Mouse (Mus musculus) neural tube, embryonic 11.5 days (tissue): ENCODE measurements around the gene Sik1. TPM values are rescaled to one million over a fixed set of nuclear protein-coding genes. Genes with fewer than 3 reads are reported as not detected.

Experiments
- ATAC-seq: fragments of 200-750 bp; cut with Nextera tagmentation; 2 replicates; pipeline ENCODE4 v1.8.0; 2017; ENCODE audit warnings: moderate number of reproducible peaks, mild to moderate bottlenecking, moderate TSS enrichment, moderate library complexity; ENCODE audit not compliant: insufficient read depth, low FRiP score, low TSS enrichment
- DNase-seq: peaks from one replicate; pipeline ENCODE4 v3.0.0-alpha.2; 2015; ENCODE audit warnings: low spot score
- H3K27ac ChIP-seq: fragments of 300-500 bp; sonication (generic); 2 replicates; pipeline ENCODE4 v1.5.1; 2014; ENCODE audit warnings: low read depth, mild to moderate bottlenecking, low read length
- H3K27me3 ChIP-seq: fragments of 300-500 bp; sonication (generic); 2 replicates; pipeline ENCODE4 v1.6.1; 2014; ENCODE audit warnings: mild to moderate bottlenecking, low read length, mixed read lengths; ENCODE audit not compliant: control insufficient read depth, insufficient read depth
- H3K36me3 ChIP-seq: fragments of 300-500 bp; sonication (generic); 2 replicates; pipeline ENCODE4 v1.6.1; 2014; ENCODE audit warnings: mild to moderate bottlenecking, low read length, moderate library complexity, mixed read lengths; ENCODE audit not compliant: control insufficient read depth, insufficient read depth
- H3K4me1 ChIP-seq: fragments of 300-500 bp; sonication (generic); 2 replicates; pipeline ENCODE4 v1.6.1; 2014; ENCODE audit warnings: low read length, mixed read lengths; ENCODE audit not compliant: control insufficient read depth, insufficient read depth
- H3K4me2 ChIP-seq: fragments of 300-500 bp; sonication (generic); 2 replicates; pipeline ENCODE4 v1.6.1; 2014; ENCODE audit warnings: low read depth, mild to moderate bottlenecking, moderate library complexity
- H3K4me3 ChIP-seq: fragments of 300-500 bp; sonication (generic); 2 replicates; pipeline ENCODE4 v1.5.1; 2014; ENCODE audit warnings: low read depth, low read length
- H3K9ac ChIP-seq: fragments of 300-500 bp; sonication (generic); 2 replicates; pipeline ENCODE4 v1.6.1; 2014; ENCODE audit warnings: mild to moderate bottlenecking, low read length
- H3K9me3 ChIP-seq: fragments of 300-500 bp; sonication (generic); 2 replicates; pipeline ENCODE4 v1.6.1; 2016; ENCODE audit warnings: low read length; ENCODE audit not compliant: control insufficient read depth
- WGBS: fragments of 180-500 bp; shearing (Covaris S2); extraction: QIAGEN DNeasy Blood & Tissue Kit; methylation state at CpG from one replicate; pipeline ENCODE4 v1.1.7; 2014; 5-methylcytosine and 5-hydroxymethylcytosine counted together
- polyA plus RNA-seq: library from polyadenylated mRNA; unstranded; fragments of >200 nt; fragmentation: Nextera tagmentation; extraction: Ambion mirVana; gene quantifications from 2 replicates; pipeline ENCODE4 v1.2.1, GENCODE M21; 2014

Sik1 gene
- polyA plus RNA-seq, 1 experiment from 2014 or later, result 18.3 TPM

- Histone ChIP-seq H3K9ac (no peak overlapping the region), H3K4me1 (peaks cover 4% of the 10 kb centered on the region; the same call in 1 of the 2 replicates), H3K27me3 (no peaks in the 10 kb centered on the region), H3K4me2 (no peak overlapping the region), H3K9me3 (no peaks in the 10 kb centered on the region), H3K36me3 (no peaks in the 10 kb centered on the region), H3K4me3 (no peak overlapping the region), H3K27ac (no peak overlapping the region)
- 87% methylated on average over 10 of the region's 10 CpGs for WGBS
- ATAC-seq (no peak), DNase-seq (no peak)
These were observed 23.8 kb upstream of the Sik1 start for GRCm38 (mm10) chr17:31879406-31879805.

DNA sequence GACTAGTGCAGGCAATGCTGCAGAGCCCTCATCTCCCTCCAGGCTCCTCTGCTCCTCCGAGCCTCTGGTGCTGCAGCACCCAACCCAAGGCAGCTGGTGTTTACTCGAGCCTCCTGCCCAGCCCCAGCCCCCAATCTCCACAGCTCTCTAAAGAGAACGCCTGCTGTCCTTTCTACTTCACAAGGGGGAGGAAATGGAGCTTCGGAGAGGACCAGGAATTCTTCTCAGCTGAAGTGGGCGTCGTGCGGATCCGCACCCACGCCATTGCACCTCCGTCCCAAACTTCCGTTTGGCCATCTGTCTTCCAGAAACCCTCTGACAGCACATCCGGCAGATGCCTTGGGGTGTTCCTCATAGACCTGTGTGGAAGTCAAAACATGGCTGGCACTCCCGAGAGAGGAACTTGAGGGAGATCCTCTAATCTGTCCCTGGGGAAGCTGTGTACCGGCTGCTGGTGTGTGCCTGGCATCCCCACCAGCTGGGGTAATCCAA lies 22.1 kb upstream of the Sik1 start:
- H3K4me2 ChIP-seq, result no peak overlapping the region
- DNase-seq, result no peak
- H3K4me1 ChIP-seq, result peaks cover 4% of the 10 kb centered on the region; the same call in 1 of the 2 replicates
- 63% methylated on average over 14 of the region's 14 CpGs for WGBS
- H3K27me3 ChIP-seq, result no peaks in the 10 kb centered on the region
- no peak overlapping the region for H3K27ac ChIP-seq
- H3K9me3 ChIP-seq, result no peaks in the 10 kb centered on the region
- H3K9ac ChIP-seq, result no peak overlapping the region
- ATAC-seq, result no peak
- H3K4me3 ChIP-seq, result no peak overlapping the region
- H3K36me3 ChIP-seq, result no peaks in the 10 kb centered on the region

DNA sequence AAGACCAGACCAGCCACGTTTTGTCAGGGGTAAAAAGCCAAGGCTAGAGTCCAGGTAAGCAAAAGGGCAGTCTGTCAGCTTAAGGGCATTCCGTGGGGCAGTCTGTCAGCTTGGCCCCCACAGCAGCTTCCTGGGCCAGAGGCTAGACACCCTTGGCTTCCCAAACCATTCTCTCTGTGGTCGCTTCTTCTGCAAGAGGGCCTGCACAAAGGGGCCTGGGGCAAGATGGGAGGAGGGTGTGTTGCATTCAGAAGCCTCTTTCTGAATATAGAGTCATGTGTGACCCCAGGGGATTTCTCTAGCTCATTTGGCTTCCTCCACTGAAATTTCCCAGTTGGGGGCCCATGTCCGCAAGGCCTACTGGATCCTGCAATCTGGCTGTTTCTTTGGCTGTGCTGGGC lies 21.6 kb upstream of the Sik1 start:
- Histone ChIP-seq H3K9me3 (no peaks in the 10 kb centered on the region), H3K27ac (no peak overlapping the region)
- DNase-seq, result no peak

DNA sequence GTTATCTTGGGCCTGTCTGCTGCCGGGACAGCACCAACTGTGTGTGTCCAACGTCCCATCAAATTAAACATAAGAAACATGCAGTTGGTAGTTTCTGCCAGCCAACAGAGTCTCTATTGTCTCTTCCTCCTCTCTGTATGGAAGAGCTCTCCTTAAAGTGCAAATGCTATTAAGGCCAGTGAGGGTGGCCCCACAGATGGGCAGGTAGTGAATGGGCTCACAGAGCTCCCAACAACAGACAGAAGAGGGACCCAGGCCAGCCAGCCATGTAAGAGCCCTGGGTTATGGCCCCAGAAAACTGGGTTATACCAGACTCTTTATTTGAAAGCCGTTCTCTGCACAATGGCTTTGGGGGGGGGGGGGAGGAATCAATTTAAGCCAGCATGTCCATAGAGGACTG lies 21.2 kb upstream of the Sik1 start:
- WGBS, result 55% methylated on average over 3 of the region's 3 CpGs
- Histone ChIP-seq H3K4me1 (peaks cover 4% of the 10 kb centered on the region; the same call in 1 of the 2 replicates), H3K36me3 (no peaks in the 10 kb centered on the region), H3K27me3 (no peaks in the 10 kb centered on the region), H3K4me2 (no peak overlapping the region), H3K27ac (no peak overlapping the region), H3K4me3 (no peak overlapping the region), H3K9me3 (no peaks in the 10 kb centered on the region), H3K9ac (no peak overlapping the region)
- no peak for ATAC-seq
- DNase-seq, result no peak

More for the DNA sequence above, 21.6 kb upstream of the Sik1 start:
- Histone ChIP-seq H3K9ac (no peak overlapping the region), H3K4me3 (no peak overlapping the region), H3K4me1 (peaks cover 4% of the 10 kb centered on the region; the same call in 1 of the 2 replicates), H3K4me2 (no peak overlapping the region), H3K27me3 (no peaks in the 10 kb centered on the region), H3K36me3 (no peaks in the 10 kb centered on the region)
- ATAC-seq, result no peak
- 58% methylated on average over 4 of the region's 4 CpGs for WGBS

DNA sequence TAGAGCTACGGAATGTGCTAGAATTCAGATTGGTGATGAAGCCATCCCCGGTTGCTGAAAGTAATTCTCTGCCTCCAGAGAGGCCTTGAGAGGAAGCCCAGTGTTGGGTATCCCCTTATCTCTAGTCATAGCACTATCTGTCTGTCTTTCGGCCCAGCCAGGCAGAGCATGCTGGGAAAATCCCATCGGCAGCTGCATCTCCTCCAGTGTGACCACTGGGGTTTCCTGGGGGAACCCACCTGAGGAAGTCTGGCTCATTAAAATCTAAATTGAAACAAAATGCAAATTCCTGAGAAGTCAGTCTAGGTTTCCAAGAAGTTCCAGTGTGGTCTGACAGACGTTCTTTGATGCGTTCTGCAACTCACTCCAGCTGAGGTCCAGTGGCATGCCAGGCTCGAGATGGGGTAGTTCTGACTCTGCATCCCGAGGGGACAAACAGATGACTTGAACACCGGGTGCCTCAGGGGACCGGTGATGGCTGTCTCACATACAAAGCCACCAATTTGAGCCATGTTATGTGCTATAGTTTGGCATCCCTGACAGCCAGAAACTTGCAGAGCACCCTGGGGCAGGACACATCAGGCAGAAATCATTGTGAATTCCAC lies 19.8 kb upstream of the Sik1 start:
- Histone ChIP-seq H3K36me3 (no peaks in the 10 kb centered on the region), H3K9me3 (no peaks in the 10 kb centered on the region), H3K9ac (no peak overlapping the region), H3K4me2 (no peak overlapping the region), H3K27me3 (no peaks in the 10 kb centered on the region), H3K4me1 (peaks cover 4% of the 10 kb centered on the region; the same call in 1 of the 2 replicates), H3K4me3 (no peak overlapping the region), H3K27ac (no peak overlapping the region)
- WGBS, result 83% methylated on average over 10 of the region's 10 CpGs
- DNase-seq (no peak), ATAC-seq (no peak)

DNA sequence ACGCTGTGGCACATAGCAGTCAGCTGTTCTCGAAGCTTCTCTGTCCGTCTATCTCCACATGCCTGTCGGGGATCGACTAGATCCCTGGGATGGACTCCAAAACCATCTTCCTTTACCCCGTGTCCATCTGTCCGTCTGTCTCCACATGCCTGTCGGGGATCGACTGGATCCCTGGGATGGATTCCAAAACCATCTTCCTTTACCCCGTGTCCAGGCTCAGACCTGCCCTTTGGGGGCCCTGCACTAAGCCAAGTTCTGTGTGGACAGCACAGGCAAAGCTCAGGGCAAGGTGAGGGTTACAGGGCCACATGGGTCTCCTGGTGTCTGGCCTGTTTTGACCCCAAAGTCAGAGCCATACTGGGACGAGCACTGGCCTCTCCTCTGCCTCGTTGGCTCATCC lies 19.1 kb upstream of the Sik1 start:
- Histone ChIP-seq H3K4me2 (no peak overlapping the region), H3K27me3 (no peaks in the 10 kb centered on the region), H3K4me3 (no peak overlapping the region), H3K9me3 (no peaks in the 10 kb centered on the region), H3K36me3 (no peaks in the 10 kb centered on the region), H3K9ac (no peak overlapping the region), H3K27ac (no peak overlapping the region), H3K4me1 (peaks cover 4% of the 10 kb centered on the region; the same call in 1 of the 2 replicates)
- no peak for ATAC-seq
- WGBS, result 82% methylated on average over 12 of the region's 12 CpGs
- no peak for DNase-seq

DNA sequence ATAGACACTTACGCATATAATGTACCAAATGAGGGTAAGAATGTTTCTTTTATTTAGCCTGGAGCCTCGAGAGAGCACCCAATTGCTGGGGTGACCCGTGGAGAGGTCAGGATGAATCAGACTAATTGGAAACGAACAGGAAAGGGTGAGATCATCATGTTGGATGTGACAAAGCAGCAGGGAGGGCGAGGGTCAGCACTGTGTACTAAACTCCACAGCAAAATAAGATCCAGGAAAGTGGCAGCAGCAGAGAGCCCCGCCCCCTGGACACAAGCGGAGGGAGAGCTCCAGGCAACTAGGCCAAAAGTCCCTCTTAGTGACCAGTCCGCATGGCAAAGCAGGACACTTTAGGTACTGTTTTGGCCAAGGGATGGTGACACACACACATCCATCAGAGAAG lies 18.4 kb upstream of the Sik1 start:
- no peak overlapping the region for H3K9ac ChIP-seq
- no peak for ATAC-seq

GRCm38 (mm10) chr17:31873185-31873870 lies 17.7 kb upstream of the Sik1 start:
- Histone ChIP-seq H3K9ac (no peak overlapping the region), H3K4me1 (peaks cover 4% of the 10 kb centered on the region; the same call in 1 of the 2 replicates), H3K27me3 (no peaks in the 10 kb centered on the region), H3K4me2 (no peak overlapping the region), H3K4me3 (no peak overlapping the region), H3K36me3 (no peaks in the 10 kb centered on the region), H3K9me3 (no peaks in the 10 kb centered on the region), H3K27ac (no peak overlapping the region)
- WGBS, result 87% methylated on average over 8 of the region's 8 CpGs
- DNase-seq (no peak), ATAC-seq (no peak)

More for the DNA sequence above, 18.4 kb upstream of the Sik1 start:
- DNase-seq, result no peak
- no peaks in the 10 kb centered on the region for H3K9me3 ChIP-seq
- H3K36me3 ChIP-seq, result no peaks in the 10 kb centered on the region
- no peaks in the 10 kb centered on the region for H3K27me3 ChIP-seq
- H3K4me3 ChIP-seq, result no peak overlapping the region
- no peak overlapping the region for H3K27ac ChIP-seq
- H3K4me1 ChIP-seq, result peaks cover 4% of the 10 kb centered on the region; the same call in 1 of the 2 replicates
- H3K4me2 ChIP-seq, result no peak overlapping the region
- WGBS, result 67% methylated on average over 8 of the region's 8 CpGs

GRCm38 (mm10) chr17:31872826-31873165 lies 17.2 kb upstream of the Sik1 start:
- Histone ChIP-seq H3K9me3 (no peaks in the 10 kb centered on the region), H3K27me3 (no peaks in the 10 kb centered on the region), H3K4me2 (no peak overlapping the region), H3K9ac (no peak overlapping the region), H3K36me3 (no peaks in the 10 kb centered on the region), H3K4me3 (no peak overlapping the region), H3K27ac (no peak overlapping the region), H3K4me1 (peaks cover 4% of the 10 kb centered on the region; the same call in 1 of the 2 replicates)
- ATAC-seq, result no peak
- DNase-seq, result no peak
- 85% methylated on average over 7 of the region's 7 CpGs for WGBS
